Mouse (Mus musculus) limb, embryonic 15.5 days (tissue): ENCODE results near the gene Celsr3. TPM values are rescaled to one million over a fixed set of nuclear protein-coding genes. Genes with fewer than 3 reads are reported as not detected.

Experiments
- ATAC-seq: fragments of 200-750 bp; cut with Nextera tagmentation; 2 replicates; pipeline ENCODE4 v1.8.0; 2017; ENCODE audit warnings: low read depth, moderate TSS enrichment; ENCODE audit not compliant: insufficient number of reproducible peaks, low FRiP score, low TSS enrichment
- H3K27ac ChIP-seq: fragments of 300-500 bp; sonication (generic); 2 replicates; pipeline ENCODE4 v1.5.1; 2015; ENCODE audit warnings: moderate library complexity, mild to moderate bottlenecking, inconsistent platforms
- H3K27me3 ChIP-seq: fragments of 300-500 bp; sonication (generic); 2 replicates; pipeline ENCODE4 v1.6.1; 2015; ENCODE audit warnings: inconsistent platforms
- H3K36me3 ChIP-seq: fragments of 300-500 bp; sonication (generic); 2 replicates; pipeline ENCODE4 v1.6.1; 2015; ENCODE audit warnings: inconsistent platforms
- H3K4me1 ChIP-seq: fragments of 300-500 bp; sonication (generic); 2 replicates; pipeline ENCODE4 v1.6.1; 2015; ENCODE audit warnings: inconsistent platforms
- H3K4me2 ChIP-seq: fragments of 300-500 bp; sonication (generic); 2 replicates; pipeline ENCODE4 v1.6.1; 2015; ENCODE audit warnings: mild to moderate bottlenecking, inconsistent platforms
- H3K4me3 ChIP-seq: fragments of 300-500 bp; sonication (generic); 2 replicates; pipeline ENCODE4 v1.5.1; 2015; ENCODE audit warnings: mild to moderate bottlenecking, inconsistent platforms
- H3K9ac ChIP-seq: fragments of 300-500 bp; sonication (generic); 2 replicates; pipeline ENCODE4 v1.6.1; 2015; ENCODE audit warnings: inconsistent platforms
- H3K9me3 ChIP-seq: fragments of 300-500 bp; sonication (generic); 2 replicates; pipeline ENCODE4 v1.6.1; 2016; ENCODE audit warnings: inconsistent platforms
- WGBS: fragments of 180-500 bp; shearing (Covaris S2); methylation state at CpG from one replicate; pipeline ENCODE4 v1.1.7; 2015; 5-methylcytosine and 5-hydroxymethylcytosine counted together
- polyA plus RNA-seq: library from polyadenylated mRNA; unstranded; fragments of >200 nt; fragmentation: Nextera tagmentation; extraction: Ambion mirVana; gene quantifications from 2 replicates; pipeline ENCODE4 v1.2.1, GENCODE M21; 2015

Celsr3 gene
- polyA plus RNA-seq, 1 experiment from 2014 or later = 0.08 TPM

DNA sequence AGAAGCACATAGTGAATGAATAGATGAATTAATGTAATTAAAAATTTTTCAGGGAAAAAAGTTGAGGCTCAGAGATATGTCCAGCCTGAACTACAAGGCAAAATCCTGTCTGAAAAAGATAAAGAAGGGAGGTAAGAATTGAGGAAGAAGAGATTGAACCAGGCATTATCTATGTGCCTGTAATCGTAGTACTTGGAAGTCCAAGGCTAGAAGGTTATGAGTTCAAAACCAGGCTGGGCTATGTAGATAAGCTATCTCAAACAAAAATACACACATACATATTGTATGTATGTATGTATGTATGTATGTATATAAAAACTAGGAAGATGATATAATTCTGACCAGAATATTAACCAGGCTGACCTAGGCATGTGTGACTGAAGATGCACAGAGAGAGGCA, 33.8 kb upstream of the Celsr3 start:
- peaks cover 16% of the 10 kb centered on the region for H3K36me3 ChIP-seq
- WGBS = 88% methylated on average over 1 of the region's 1 CpGs
- H3K4me2 ChIP-seq = no peak overlapping the region
- no peaks in the 10 kb centered on the region for H3K9me3 ChIP-seq
- H3K9ac ChIP-seq = no peak overlapping the region
- ATAC-seq = no peak
- peaks cover 45% of the 10 kb centered on the region for H3K4me1 ChIP-seq
- H3K27me3 ChIP-seq = no peaks in the 10 kb centered on the region
- H3K4me3 ChIP-seq = no peak overlapping the region
- no peak overlapping the region for H3K27ac ChIP-seq

GRCm38 (mm10) chr9:108792730-108793129, 33.4 kb upstream of the Celsr3 start:
- ATAC-seq = no peak
- H3K4me2 ChIP-seq = no peak overlapping the region

DNA sequence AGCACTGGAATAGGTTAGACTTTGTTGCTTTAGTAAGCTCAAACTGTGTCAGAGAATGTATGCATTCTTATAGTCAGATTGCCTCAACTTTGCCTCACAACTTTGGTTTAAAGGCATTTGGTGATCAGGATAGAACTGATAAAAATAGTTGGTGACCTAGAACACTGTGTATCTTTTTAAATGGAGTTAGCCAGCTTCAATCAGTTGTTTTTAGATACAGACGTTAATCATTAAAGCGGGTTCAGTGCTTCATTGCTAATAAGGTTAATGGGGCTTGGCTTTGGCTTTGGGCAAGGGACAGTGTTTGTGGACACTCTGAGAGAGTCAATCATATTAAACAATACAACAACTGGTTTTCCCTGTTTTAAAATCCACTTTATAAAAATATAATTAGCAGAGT, 30.8 kb upstream of the Celsr3 start:
- H3K36me3 ChIP-seq = peaks cover 42% of the 10 kb centered on the region
- H3K27me3 ChIP-seq = no peaks in the 10 kb centered on the region
- H3K4me3 ChIP-seq = no peak overlapping the region
- H3K9me3 ChIP-seq = no peaks in the 10 kb centered on the region
- 70% methylated on average over 2 of the region's 2 CpGs for WGBS
- H3K4me2 ChIP-seq = no peak overlapping the region
- 0 out of 2 replicates have a peak overlapping the region, but pooled peaks have one; percentile 13 for H3K27ac ChIP-seq
- peaks cover 38% of the 10 kb centered on the region for H3K4me1 ChIP-seq
- no peak for ATAC-seq
- H3K9ac ChIP-seq = no peak overlapping the region

More at GRCm38 (mm10) chr9:108792730-108793129, 33.4 kb upstream of the Celsr3 start:
- H3K27me3 ChIP-seq = no peaks in the 10 kb centered on the region
- H3K27ac ChIP-seq = no peak overlapping the region
- 35% methylated on average over 3 of the region's 3 CpGs for WGBS
- peaks cover 20% of the 10 kb centered on the region for H3K36me3 ChIP-seq
- H3K9me3 ChIP-seq = no peaks in the 10 kb centered on the region
- peaks cover 45% of the 10 kb centered on the region for H3K4me1 ChIP-seq
- no peak overlapping the region for H3K9ac ChIP-seq
- H3K4me3 ChIP-seq = no peak overlapping the region

DNA sequence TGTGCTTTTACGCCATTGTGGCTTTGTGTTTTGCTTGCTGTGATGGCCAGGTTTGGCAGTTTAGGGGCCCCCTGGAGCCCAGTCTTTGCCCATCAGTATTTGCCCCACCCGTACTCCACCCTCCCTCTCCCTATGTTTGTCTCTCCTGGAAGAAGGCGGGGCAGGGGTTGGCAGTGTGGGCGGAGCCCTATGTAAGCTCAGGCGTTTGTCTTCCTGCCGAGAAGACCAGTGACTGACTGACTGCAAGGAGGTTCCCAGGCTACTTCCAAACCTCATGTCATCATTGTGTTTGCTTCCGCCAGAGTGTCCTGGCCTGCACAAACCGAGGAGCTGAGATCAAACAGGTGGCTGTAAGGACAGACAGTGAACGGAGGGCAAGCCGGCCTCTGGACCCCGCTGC, 30.4 kb upstream of the Celsr3 start:
- Histone ChIP-seq H3K27me3 (no peaks in the 10 kb centered on the region), H3K27ac (peak overlapping the region; percentile 57; the same call in 1 of the 2 replicates), H3K9ac (no peak overlapping the region), H3K4me3 (no peak overlapping the region), H3K9me3 (no peaks in the 10 kb centered on the region), H3K4me2 (peak overlapping the region; percentile 22; the same call in 1 of the 2 replicates), H3K36me3 (peaks cover 44% of the 10 kb centered on the region), H3K4me1 (peaks cover 37% of the 10 kb centered on the region)
- ATAC-seq = no peak
- WGBS = 49% methylated on average over 11 of the region's 11 CpGs

- H3K9ac ChIP-seq = no peak overlapping the region
- no peaks in the 10 kb centered on the region for H3K9me3 ChIP-seq
- ATAC-seq = no peak
- peak overlapping the region; percentile 57; the same call in 1 of the 2 replicates for H3K27ac ChIP-seq
- H3K4me2 ChIP-seq = peak overlapping the region; percentile 22; the same call in 1 of the 2 replicates
- peaks cover 49% of the 10 kb centered on the region for H3K36me3 ChIP-seq
- H3K4me3 ChIP-seq = no peak overlapping the region
- peaks cover 33% of the 10 kb centered on the region for H3K4me1 ChIP-seq
- 84% methylated on average over 4 of the region's 4 CpGs for WGBS
- H3K27me3 ChIP-seq = no peaks in the 10 kb centered on the region
These were observed 29.7 kb upstream of the Celsr3 start for GRCm38 (mm10) chr9:108796351-108796981.

- 90% methylated on average over 7 of the region's 7 CpGs for WGBS
- no peak overlapping the region for H3K27ac ChIP-seq
- H3K9ac ChIP-seq = no peak overlapping the region
- no peaks in the 10 kb centered on the region for H3K9me3 ChIP-seq
- no peaks in the 10 kb centered on the region for H3K27me3 ChIP-seq
- H3K36me3 ChIP-seq = peaks cover 59% of the 10 kb centered on the region
- peaks cover 27% of the 10 kb centered on the region for H3K4me1 ChIP-seq
- ATAC-seq = no peak
- H3K4me2 ChIP-seq = no peak overlapping the region
- no peak overlapping the region for H3K4me3 ChIP-seq
These were observed 28.6 kb upstream of the Celsr3 start for GRCm38 (mm10) chr9:108797477-108797876.

DNA sequence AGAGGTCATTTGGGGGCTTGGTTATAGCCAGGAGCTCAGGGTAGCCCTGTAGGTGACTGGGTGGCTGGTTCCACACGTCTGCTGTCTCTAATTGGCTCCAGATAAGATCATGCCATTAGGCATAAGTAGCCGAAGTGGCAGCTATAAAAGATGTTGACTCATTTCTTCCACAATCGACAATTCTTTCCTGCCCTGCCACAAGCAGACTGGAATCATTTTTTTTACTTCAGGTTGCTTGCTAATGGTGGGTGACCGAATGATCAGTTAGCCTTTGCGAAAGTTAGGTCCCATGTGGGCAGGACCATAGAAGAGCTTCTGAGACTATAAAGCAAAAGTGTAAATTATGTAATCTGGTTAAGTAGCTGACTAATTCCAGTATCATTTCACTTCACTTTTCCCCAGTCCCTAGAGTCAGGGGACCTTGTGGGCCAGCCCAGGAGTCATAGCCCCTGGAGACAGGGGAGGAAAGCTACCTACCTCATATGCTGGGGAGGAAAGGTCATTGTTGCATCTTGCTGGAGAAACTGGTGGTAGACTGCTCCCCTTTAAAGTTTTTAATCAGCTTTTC, 27.5 kb upstream of the Celsr3 start:
- no peak overlapping the region for H3K9ac ChIP-seq
- no peak overlapping the region for H3K4me3 ChIP-seq
- H3K9me3 ChIP-seq = no peaks in the 10 kb centered on the region
- 54% methylated on average over 5 of the region's 5 CpGs for WGBS
- H3K36me3 ChIP-seq = peaks cover 67% of the 10 kb centered on the region
- no peaks in the 10 kb centered on the region for H3K27me3 ChIP-seq
- no peak overlapping the region for H3K4me2 ChIP-seq
- no peak overlapping the region for H3K27ac ChIP-seq
- peaks cover 17% of the 10 kb centered on the region for H3K4me1 ChIP-seq
- ATAC-seq = no peak

GRCm38 (mm10) chr9:108799564-108799963, 26.6 kb upstream of the Celsr3 start:
- no peak overlapping the region for H3K9ac ChIP-seq
- peaks cover 13% of the 10 kb centered on the region for H3K4me1 ChIP-seq
- H3K27me3 ChIP-seq = no peaks in the 10 kb centered on the region
- H3K27ac ChIP-seq = no peak overlapping the region
- H3K36me3 ChIP-seq = peaks cover 77% of the 10 kb centered on the region
- H3K9me3 ChIP-seq = no peaks in the 10 kb centered on the region
- no peak for ATAC-seq
- H3K4me2 ChIP-seq = no peak overlapping the region
- WGBS = 83% methylated on average over 3 of the region's 3 CpGs
- no peak overlapping the region for H3K4me3 ChIP-seq

DNA sequence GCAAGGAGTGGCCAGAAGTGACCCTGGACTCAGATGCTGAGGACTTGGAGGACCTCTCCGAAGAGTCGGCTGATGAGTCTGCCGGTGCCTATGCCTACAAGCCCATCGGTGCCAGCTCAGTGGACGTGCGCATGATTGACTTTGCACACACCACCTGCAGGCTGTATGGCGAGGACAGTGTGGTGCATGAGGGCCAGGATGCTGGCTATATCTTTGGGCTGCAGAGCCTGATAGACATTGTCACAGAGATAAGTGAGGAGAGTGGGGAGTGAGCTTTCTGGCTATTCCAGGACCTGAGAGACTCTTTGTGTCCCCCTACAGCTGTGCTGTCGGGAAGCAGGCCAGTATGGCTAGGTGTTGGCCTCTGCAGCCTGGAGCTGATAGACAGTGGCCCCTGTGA, 20.4 kb upstream of the Celsr3 start:
- Histone ChIP-seq H3K27me3 (no peaks in the 10 kb centered on the region), H3K4me2 (no peak overlapping the region), H3K27ac (no peak overlapping the region), H3K4me1 (peaks cover 17% of the 10 kb centered on the region), H3K9ac (no peak overlapping the region), H3K4me3 (no peak overlapping the region), H3K9me3 (no peaks in the 10 kb centered on the region), H3K36me3 (peaks cover 60% of the 10 kb centered on the region)
- WGBS = 93% methylated on average over 8 of the region's 8 CpGs
- ATAC-seq = no peak

- H3K4me3 ChIP-seq = no peak overlapping the region
These were observed 19.7 kb upstream of the Celsr3 start for GRCm38 (mm10) chr9:108806379-108806778.

GRCm38 (mm10) chr9:108806831-108807230, 19.3 kb upstream of the Celsr3 start:
- H3K9me3 ChIP-seq = no peaks in the 10 kb centered on the region
- H3K36me3 ChIP-seq = peaks cover 58% of the 10 kb centered on the region
- H3K27ac ChIP-seq = peak overlapping the region; percentile 23; the same call in 1 of the 2 replicates
- ATAC-seq = no peak
- 81% methylated on average over 1 of the region's 1 CpGs for WGBS
- no peaks in the 10 kb centered on the region for H3K27me3 ChIP-seq
- H3K4me2 ChIP-seq = no peak overlapping the region
- no peak overlapping the region for H3K9ac ChIP-seq
- peaks cover 17% of the 10 kb centered on the region for H3K4me1 ChIP-seq
- H3K4me3 ChIP-seq = no peak overlapping the region

More at GRCm38 (mm10) chr9:108806379-108806778, 19.7 kb upstream of the Celsr3 start:
- no peak overlapping the region for H3K4me2 ChIP-seq
- peaks cover 58% of the 10 kb centered on the region for H3K36me3 ChIP-seq
- H3K9ac ChIP-seq = no peak overlapping the region
- no peak overlapping the region for H3K27ac ChIP-seq
- no peaks in the 10 kb centered on the region for H3K9me3 ChIP-seq
- peaks cover 17% of the 10 kb centered on the region for H3K4me1 ChIP-seq
- H3K27me3 ChIP-seq = no peaks in the 10 kb centered on the region
- ATAC-seq = no peak

DNA sequence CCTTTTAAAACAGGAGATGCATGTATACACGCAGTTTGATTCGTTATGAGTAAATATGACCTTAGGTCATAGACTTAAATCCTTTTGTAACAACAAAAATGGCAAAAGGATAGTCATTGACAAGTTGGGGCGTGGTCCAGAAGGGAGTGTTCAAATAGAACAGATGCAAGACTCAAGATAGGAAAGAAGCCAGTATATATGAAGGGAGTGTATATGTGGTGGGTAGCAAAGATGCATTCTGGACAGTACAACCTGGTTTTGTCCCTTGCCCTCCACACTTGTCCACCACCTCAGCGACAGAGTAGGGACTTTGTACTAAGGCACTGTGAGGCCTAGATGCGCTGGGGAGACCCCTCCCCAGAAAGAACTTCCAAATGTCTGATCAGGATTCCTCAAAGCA, 18.4 kb upstream of the Celsr3 start:
- Histone ChIP-seq H3K27me3 (no peaks in the 10 kb centered on the region), H3K36me3 (peaks cover 58% of the 10 kb centered on the region), H3K9ac (no peak overlapping the region), H3K9me3 (no peaks in the 10 kb centered on the region), H3K4me3 (peak overlapping the region; percentile 90; the same call in 1 of the 2 replicates), H3K4me2 (no peak overlapping the region), H3K27ac (peak overlapping the region; percentile 38; the same call in 1 of the 2 replicates), H3K4me1 (peaks cover 17% of the 10 kb centered on the region)
- WGBS = 72% methylated on average over 5 of the region's 5 CpGs
- peak; percentile 9; the same call in 1 of the 2 replicates for ATAC-seq
